Mouse (Mus musculus): ENCODE data around the gene Cdkal1. TPM values are rescaled to one million over a fixed set of nuclear protein-coding genes. Genes with fewer than 3 reads are reported as not detected.
A peak's percentile ranks its signal among the peaks of the same experiment; 100 is the strongest.

Cdkal1 gene
- total RNA-seq, 2 experiments from 2014 or later = 27.4 to 29.2 TPM

- intact Hi-C loops (cut with DNase I) = loop anchor here (5.0 to 10.0 kb wide), 2 partner anchors 406 to 1189 kb away; no protein-coding TSS in a partner anchor
- no peak for DNase-seq
These were observed 251.9 kb downstream of the Cdkal1 start for GRCm38 (mm10) chr13:29603597-29603996.

DNA sequence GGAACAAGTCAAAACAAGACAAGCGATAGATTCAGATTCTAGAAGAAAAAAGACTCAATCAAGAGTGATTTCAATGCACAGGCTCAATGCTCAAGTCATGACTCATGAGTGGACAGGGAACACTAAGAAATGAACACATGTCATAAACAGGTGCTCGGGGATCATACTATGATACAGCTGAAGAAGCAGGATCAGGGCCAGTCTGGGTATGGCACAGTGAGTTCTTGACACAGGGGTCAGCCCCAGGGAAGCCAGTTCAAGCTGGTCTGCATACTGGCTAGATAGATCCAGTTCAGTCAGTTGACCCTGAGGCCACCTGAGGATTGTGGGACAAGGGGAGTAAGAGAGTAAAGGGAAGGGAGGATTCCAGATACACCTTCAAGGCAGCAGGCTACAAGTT, 254.4 kb downstream of the Cdkal1 start:
- DNase-seq = no peak
- intact Hi-C loops (cut with DNase I) = loop anchor here (5.0 to 10.0 kb wide), 2 partner anchors 404 to 1186 kb away; no protein-coding TSS in a partner anchor

- DNase-seq = no peak
- intact Hi-C loops (cut with DNase I) = loop anchor here (5.0 to 10.0 kb wide), 2 partner anchors 402 to 1185 kb away; no protein-coding TSS in a partner anchor
These were observed 255.8 kb downstream of the Cdkal1 start for GRCm38 (mm10) chr13:29599646-29600045.

DNA sequence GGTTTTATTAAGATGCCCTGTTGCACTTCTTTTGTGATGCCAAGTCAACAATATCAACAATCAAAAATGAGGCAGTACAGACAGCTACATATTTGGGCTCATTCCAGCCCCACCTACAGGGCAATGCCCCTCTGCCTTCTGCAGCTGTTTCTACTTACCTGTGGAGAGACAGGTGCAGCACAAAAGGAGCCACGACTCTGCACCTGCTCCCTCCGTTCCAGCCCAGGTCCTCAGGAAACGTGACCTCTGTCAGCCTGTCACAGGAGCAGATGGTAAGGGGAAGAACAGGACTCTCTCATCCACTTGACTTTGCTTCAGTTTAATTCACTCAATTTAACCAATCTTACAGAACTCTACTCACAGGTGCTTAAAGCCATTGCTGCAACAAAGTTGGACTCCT, 258.7 kb downstream of the Cdkal1 start:
- no peak for DNase-seq
- intact Hi-C loops (cut with DNase I) = no loop called here

GRCm38 (mm10) chr13:29593096-29593495, 262.4 kb downstream of the Cdkal1 start:
- intact Hi-C loops (cut with DNase I) = no loop called here
- no peak for DNase-seq

- intact Hi-C loops (cut with DNase I) = no loop called here
- no peak for DNase-seq
These were observed 264.8 kb downstream of the Cdkal1 start for GRCm38 (mm10) chr13:29590685-29591084.

DNA sequence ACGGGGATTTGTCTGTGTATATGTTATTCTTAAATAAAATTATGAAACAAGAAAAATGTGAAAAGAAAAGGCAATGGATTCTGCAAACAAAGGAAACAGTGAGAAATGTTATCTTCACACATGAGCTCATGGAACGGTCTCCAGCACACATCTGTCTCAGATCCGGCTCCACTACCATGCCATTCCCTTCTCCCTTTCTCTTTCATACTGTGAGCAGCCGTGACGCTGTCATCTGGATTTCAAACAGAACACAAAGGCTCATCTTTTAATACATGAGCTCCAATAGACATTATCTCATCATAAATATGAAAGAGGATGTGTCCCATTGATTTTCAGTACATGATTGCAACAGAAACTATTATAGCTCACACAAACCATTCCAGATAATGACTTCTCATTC, 265.3 kb downstream of the Cdkal1 start:
- DNase-seq = no peak
- intact Hi-C loops (cut with DNase I) = no loop called here

GRCm38 (mm10) chr13:29588693-29589092, 266.8 kb downstream of the Cdkal1 start:
- intact Hi-C loops (cut with DNase I) = no loop called here
- DNase-seq = no peak

DNA sequence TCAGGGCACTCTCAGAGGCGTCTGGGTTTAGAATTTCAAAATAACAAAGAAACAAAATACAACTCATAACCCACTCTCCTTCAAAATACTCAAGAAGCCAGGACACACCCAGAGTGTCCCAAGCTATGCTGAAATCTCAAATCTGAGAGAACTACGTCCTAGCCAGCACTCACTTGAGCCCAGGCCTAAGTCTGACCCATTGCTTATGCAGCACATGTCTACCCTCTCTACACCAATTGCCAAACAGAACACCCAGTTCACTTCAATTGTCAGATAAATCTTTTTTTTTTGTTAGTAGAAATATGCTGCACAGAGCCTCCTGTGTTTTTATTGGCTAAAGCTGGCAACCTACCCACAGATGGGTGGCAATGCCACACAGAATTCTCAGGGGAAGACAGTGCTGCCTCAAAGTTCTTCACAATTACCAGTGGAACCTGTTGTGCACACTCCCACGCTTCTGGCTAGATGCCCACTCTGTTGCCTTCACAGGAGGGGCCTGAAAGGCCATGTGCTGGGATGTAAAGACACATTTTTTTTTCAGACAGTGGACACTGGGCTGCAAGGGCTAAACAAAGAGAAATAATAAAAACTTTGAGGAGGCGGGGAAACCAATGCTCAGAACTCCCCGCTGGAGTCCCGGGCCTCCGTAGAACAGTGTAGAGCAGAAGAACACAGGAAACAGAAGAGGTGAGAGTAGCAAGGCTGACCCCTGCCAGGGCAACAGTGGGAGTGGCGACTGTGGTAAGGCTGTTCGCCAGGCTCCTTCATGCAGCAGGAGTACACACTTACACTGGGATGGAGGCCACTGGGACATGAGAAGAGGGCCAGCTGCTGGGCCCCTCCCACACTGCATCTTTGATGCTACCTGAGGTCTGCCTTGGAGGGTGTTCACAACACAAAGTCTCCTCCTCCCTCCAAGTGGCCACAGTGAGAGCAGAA, 273.4 kb downstream of the Cdkal1 start:
- DNase-seq = no peak
- intact Hi-C loops (cut with DNase I) = no loop called here

- DNase-seq = no peak
- intact Hi-C loops (cut with DNase I) = no loop called here
These were observed 274.7 kb downstream of the Cdkal1 start for GRCm38 (mm10) chr13:29580780-29581179.

- DNase-seq = no peak
- intact Hi-C loops (cut with DNase I) = no loop called here
These were observed 275.5 kb downstream of the Cdkal1 start for GRCm38 (mm10) chr13:29580009-29580408.

DNA sequence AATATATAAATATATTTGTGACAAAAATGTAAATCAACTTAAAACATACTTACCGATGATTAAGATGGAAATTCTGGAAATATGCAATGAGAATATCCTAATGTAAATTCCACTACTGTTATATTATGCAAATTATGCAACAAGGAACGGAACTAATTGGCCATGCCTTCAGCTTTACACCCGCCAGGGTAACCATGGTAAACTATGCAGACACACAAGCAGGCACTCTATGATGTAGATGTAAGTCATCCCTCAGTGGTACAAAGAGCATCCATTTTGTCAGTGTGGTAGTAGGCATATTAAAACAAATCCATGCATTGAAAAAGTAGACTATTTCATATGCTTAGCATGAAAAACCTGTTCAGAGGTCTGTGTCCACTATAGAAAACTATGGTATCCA, 276.9 kb downstream of the Cdkal1 start:
- intact Hi-C loops (cut with DNase I) = no loop called here
- DNase-seq = no peak

DNA sequence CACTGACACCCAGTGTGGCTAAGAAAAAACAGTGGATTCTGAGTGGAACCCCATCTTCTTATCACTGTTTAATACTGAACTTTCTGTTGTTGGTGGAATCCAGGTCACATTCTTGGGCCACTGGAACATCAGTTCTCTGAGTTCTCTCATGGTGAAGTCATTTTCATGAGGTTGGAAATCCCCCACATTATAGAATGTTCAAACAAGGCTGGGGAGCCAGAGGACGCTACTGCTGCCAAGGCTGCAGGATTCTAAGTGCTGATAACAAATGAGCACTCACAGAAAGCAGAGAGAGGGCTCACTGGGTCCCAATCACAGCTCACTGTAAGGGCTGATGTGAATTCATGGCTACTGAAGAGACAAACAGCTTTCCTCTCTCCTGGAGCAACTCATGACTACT, 280.7 kb downstream of the Cdkal1 start:
- intact Hi-C loops (cut with DNase I) = no loop called here
- DNase-seq = peak in 1 of 2 experiments; percentile 7

- intact Hi-C loops (cut with DNase I) = no loop called here
- no peak for DNase-seq
These were observed 283.0 kb downstream of the Cdkal1 start for GRCm38 (mm10) chr13:29572477-29572876.

GRCm38 (mm10) chr13:29565710-29566109, 289.8 kb downstream of the Cdkal1 start:
- intact Hi-C loops (cut with DNase I) = no loop called here
- DNase-seq = no peak

- intact Hi-C loops (cut with DNase I) = no loop called here
- DNase-seq = no peak
These were observed 296.3 kb downstream of the Cdkal1 start for GRCm38 (mm10) chr13:29559188-29559587.

DNA sequence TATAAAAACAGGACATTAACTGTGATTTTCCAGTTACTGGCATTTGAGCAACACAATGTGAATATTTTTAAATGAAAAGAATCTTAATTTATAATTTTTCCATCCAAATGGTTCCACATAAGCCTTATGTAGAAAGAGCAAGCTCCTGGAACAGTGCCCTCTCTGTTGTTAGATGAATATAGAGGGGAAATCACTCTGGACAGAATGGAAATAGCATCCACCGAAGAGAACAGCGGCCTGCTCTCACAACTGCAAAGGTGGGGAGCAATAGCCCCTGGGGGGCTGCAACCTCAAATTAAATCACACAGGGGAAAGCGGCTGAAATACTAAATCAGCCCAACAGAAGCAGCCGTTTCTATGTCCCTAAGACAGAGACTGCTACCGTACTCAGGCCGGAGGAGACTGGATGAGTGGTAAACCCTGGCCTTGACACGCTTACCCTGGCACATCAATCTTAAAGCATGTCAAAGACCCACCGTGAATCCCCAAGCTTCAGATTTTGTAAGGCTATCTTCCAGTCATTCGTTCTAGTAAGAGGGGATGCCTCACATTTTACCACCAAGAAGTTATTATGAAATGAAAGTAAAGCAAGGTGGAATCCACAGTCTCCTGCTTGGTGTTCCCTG, 300.2 kb downstream of the Cdkal1 start:
- intact Hi-C loops (cut with DNase I) = no loop called here
- DNase-seq = no peak

DNA sequence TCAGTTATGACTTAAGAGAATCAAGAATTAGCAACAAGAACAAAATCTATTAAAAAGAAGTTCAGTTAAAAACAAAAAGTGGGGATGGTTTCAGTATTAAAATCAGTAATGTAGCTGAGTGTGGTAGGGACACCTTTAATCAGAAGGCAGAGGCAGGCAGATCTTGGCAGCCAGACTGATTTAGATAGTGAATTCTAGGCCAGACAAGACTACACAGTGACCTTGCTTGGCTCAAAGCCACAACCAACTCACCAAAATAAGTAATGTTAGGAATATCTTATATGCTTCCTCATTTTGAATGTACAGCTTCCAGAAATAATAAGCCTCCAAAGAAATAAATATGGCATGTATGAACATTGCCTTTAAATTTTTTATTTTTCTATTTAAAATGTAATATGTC, 301.7 kb downstream of the Cdkal1 start:
- intact Hi-C loops (cut with DNase I) = no loop called here
- no peak for DNase-seq

- intact Hi-C loops (cut with DNase I) = no loop called here
- DNase-seq = no peak
These were observed 303.1 kb downstream of the Cdkal1 start for GRCm38 (mm10) chr13:29552322-29552870.

- DNase-seq = no peak
- intact Hi-C loops (cut with DNase I) = no loop called here
These were observed 304.6 kb downstream of the Cdkal1 start for GRCm38 (mm10) chr13:29550886-29551285.

GRCm38 (mm10) chr13:29550203-29550602, 305.3 kb downstream of the Cdkal1 start:
- intact Hi-C loops (cut with DNase I) = no loop called here
- DNase-seq = peak in 1 of 2 experiments; percentile 14
